ENCODE assay signal across 22 mouse cellular contexts in genomic region chr13:110960212-110960611, GRCm38 (mm10).
DNase-seq lines count a peak whose midpoint lies in the region.
"Had no signal": no experiment of that assay in that cellular context is flagged by ENCODE, and none has a peak within 500 bp of the region (broad histone marks: within the 10 kb centered on the region; RNA-seq: fewer than 3 reads in every experiment).

No protein-coding gene starts in this region.

- peak; percentile 11 for DNase-seq in lung, postnatal 36 days
- no peak for DNase-seq in lung, adult 18-20 months
- DNase-seq in c-Kit-positive CD71-negative TER-119-negative erythroid progenitor cells, embryonic 14.5 days (ENCODE audit: low read depth), result peak; percentile 31
- DNase-seq in splenic B cell, adult 2 months (ENCODE audit: low read depth, low spot score), result peak; percentile 8
- DNase-seq in B cell, adult 2 months, result no peak
- DNase-seq in limb, embryonic 10.5 days (ENCODE audit: low spot score), result no peak
- DNase-seq in right cerebral cortex, postnatal 10 days (ENCODE audit: low spot score in 2 of 2), result no peak
- DNase-seq: cerebellum, postnatal 25 days; forebrain, postnatal 0 days; gastrocnemius, adult 2 months; heart, adult 2 months; kidney, adult 11 months; kidney, postnatal 14 days; layer of hippocampus, adult 9-11 months; lung, postnatal 10 days had no signal

- no peak overlapping the region for H3K4me3 ChIP-seq in macrophage (ENCODE audit: inconsistent target)
- H3K4me3 ChIP-seq in limb, embryonic 10.5 days, result no peak overlapping the region
- H3K4me3 ChIP-seq: embryonic facial prominence, embryonic 10.5 days; erythroblast, embryonic 14.5 days; gastrocnemius, adult 2 months; heart, adult 2 months; hindbrain, embryonic 13.5 days; limb, embryonic 13.5 days; midbrain, embryonic 12.5 days had no signal

- no peaks in the 10 kb centered on the region for H3K9me3 ChIP-seq in limb, embryonic 10.5 days (replicated peaks)
- H3K9me3 ChIP-seq: embryonic facial prominence, embryonic 10.5 days; hindbrain, embryonic 13.5 days; midbrain, embryonic 12.5 days had no signal

- H3K4me1 ChIP-seq in limb, embryonic 10.5 days, result no peaks in the 10 kb centered on the region
- H3K4me1 ChIP-seq: embryonic facial prominence, embryonic 10.5 days; hindbrain, embryonic 13.5 days; midbrain, embryonic 12.5 days had no signal

- 7% methylated on average over 4 of the region's 5 CpGs for WGBS in macrophage (ENCODE audit: missing documents)
- WGBS in limb, embryonic 10.5 days, result 78% methylated on average over 5 of the region's 5 CpGs

- H3K79me2 ChIP-seq in macrophage (ENCODE audit: inconsistent target), result no peaks in the 10 kb centered on the region

- peak overlapping the region; percentile 47 for H3K27ac ChIP-seq in macrophage
- no peak overlapping the region for H3K27ac ChIP-seq in limb, embryonic 10.5 days
- H3K27ac ChIP-seq: embryonic facial prominence, embryonic 10.5 days; gastrocnemius, adult 2 months; heart, adult 2 months; hindbrain, embryonic 13.5 days; limb, embryonic 13.5 days; liver, embryonic 14.5 days; midbrain, embryonic 12.5 days had no signal

- no peaks in the 10 kb centered on the region for H3K36me3 ChIP-seq in macrophage (ENCODE audit: inconsistent target)
- no peaks in the 10 kb centered on the region for H3K36me3 ChIP-seq in splenic B cell, adult 2 months (ENCODE audit: control insufficient read depth, insufficient read depth, low read length, poor library complexity, severe bottlenecking)
- no peaks in the 10 kb centered on the region for H3K36me3 ChIP-seq in limb, embryonic 10.5 days
- H3K36me3 ChIP-seq: embryonic facial prominence, embryonic 10.5 days; hindbrain, embryonic 13.5 days; limb, embryonic 13.5 days; midbrain, embryonic 12.5 days had no signal

- no peaks in the 10 kb centered on the region for H3K27me3 ChIP-seq in splenic B cell, adult 2 months (ENCODE audit: control insufficient read depth, insufficient read depth, low read length, poor library complexity, severe bottlenecking)
- H3K27me3 ChIP-seq in limb, embryonic 10.5 days (ENCODE audit: low read depth, poor library complexity, severe bottlenecking), result no peaks in the 10 kb centered on the region
- H3K27me3 ChIP-seq: hindbrain, embryonic 13.5 days; limb, embryonic 13.5 days had no signal

Comparison
In these comparisons a context has a peak if more than half of its experiments do, and no peak if none do; other contexts are left out.
1. DNase-seq: peak in lung, postnatal 36 days (single experiment), c-Kit-positive CD71-negative TER-119-negative erythroid progenitor cells, embryonic 14.5 days (single experiment) and splenic B cell, adult 2 months (single experiment); none in lung, adult 18-20 months (0 of 2), B cell, adult 2 months (0 of 2), limb, embryonic 10.5 days (single experiment) and right cerebral cortex, postnatal 10 days (0 of 2).